Mouse (Mus musculus): ENCODE results near the gene Gm20521. TPM values are rescaled to one million over a fixed set of nuclear protein-coding genes. Genes with fewer than 3 reads are reported as not detected.

The Gm20521 gene
- polyA plus RNA-seq, 1 experiment from 2014 or later = not detected

DNA sequence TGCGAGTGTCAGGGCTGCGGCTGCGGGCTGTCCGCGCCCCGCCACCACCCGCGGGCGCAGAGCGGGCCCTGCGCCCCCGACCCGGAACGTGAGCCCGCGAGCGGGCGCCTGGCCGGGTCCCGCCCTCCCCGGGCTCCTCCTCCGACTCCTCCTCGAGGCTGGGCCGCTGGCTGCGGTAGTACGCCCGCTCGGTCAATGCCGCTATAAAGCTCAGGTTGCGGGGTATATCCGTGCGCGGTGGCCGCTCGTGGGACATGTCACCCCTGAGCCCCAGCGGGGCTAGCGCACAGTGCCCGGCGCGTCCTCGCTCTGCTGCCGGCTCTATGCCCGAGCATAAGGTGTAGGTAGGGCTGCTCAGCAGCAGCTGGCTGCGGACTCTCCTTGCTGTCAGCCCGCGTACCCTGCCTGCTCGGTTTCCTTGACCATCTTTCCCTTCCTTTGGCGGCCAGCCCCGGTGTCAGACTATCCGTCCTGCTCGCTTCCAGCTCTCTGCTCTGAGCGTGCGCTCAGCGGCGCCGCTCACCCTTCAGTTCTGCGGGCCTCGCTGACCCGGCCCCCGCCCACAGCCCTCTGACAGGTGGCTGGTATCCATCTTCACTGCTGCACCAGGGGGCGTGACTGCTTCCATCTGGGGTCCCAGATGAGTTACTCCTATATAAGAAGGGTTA, 6.1 kb upstream of the Gm20521 start, which contains the start of gene Ppp1r3e:
Gene Ppp1r3e, minus strand, starts transcription at position 503 of the 668 bp plus-strand sequence.
- Histone ChIP-seq H3K9me3 (ENCODE audit: control insufficient read depth, low read length) (no peaks in the 10 kb centered on the region), H3K27ac (ENCODE audit: low read depth, low read length) (peak within 1 kb of the TSS; percentile 74), H3K4me3 (ENCODE audit: low read depth, low read length) (peak within 1 kb of the TSS; percentile 67), H3K27me3 (ENCODE audit: control insufficient read depth, insufficient read depth, low read length) (no peaks in the 10 kb centered on the region), H3K4me2 (replicated peaks; ENCODE audit: low read depth, low read length) (peak within 1 kb of the TSS; percentile 99), H3K4me1 (replicated peaks; ENCODE audit: control insufficient read depth, insufficient read depth, low read length) (no peaks in the 10 kb centered on the region; the same call in 1 of the 2 replicates), H3K9ac (ENCODE audit: low read depth, low read length) (peak within 1 kb of the TSS; percentile 84), H3K36me3 (ENCODE audit: control insufficient read depth, insufficient read depth, low read length) (no peaks in the 10 kb centered on the region)
- WGBS = under 1% methylated on average over 49 of the region's 61 CpGs
- peak; percentile 73 for DNase-seq (ENCODE audit: low spot score)
- peak; percentile 77 for ATAC-seq (ENCODE audit: low FRiP score)

DNA sequence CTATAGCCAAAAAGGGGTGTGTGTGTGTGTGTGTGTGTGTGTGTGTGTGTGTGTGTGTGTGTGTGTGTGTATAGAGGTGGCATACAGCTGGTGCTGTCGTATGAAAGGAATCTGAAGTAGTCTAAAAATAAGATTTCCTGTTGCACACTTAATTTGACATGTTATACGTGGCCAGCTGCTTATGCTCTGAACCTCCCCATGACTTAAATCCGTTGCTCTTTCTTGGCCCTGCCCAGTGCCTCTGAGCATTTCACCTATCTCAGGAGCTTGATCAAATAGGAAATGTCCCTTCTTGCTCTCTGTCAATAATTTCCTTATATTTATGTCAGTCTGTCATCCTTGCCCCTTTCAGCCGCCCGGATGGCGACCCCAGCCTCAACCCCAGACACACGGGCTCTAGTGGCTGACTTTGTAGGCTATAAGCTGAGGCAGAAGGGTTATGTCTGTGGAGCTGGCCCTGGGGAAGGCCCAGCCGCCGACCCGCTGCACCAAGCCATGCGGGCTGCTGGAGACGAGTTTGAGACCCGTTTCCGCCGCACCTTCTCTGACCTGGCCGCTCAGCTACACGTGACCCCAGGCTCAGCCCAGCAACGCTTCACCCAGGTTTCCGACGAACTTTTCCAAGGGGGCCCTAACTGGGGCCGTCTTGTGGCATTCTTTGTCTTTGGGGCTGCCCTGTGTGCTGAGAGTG, 926 bp downstream of the Gm20521 start:
- Histone ChIP-seq H3K36me3 (ENCODE audit: control insufficient read depth, insufficient read depth, low read length) (no peaks in the 10 kb centered on the region), H3K27me3 (ENCODE audit: control insufficient read depth, insufficient read depth, low read length) (no peaks in the 10 kb centered on the region), H3K4me3 (ENCODE audit: low read depth, low read length) (peak overlapping the region; percentile 58), H3K4me1 (replicated peaks; ENCODE audit: control insufficient read depth, insufficient read depth, low read length) (0 out of 2 replicates have a peak, but pooled peaks cover 4% of the 10 kb centered on the region), H3K4me2 (replicated peaks; ENCODE audit: low read depth, low read length) (peak overlapping the region; percentile 59), H3K9ac (ENCODE audit: low read depth, low read length) (peak overlapping the region; percentile 74), H3K27ac (ENCODE audit: low read depth, low read length) (peak overlapping the region; percentile 89), H3K9me3 (ENCODE audit: control insufficient read depth, low read length) (no peaks in the 10 kb centered on the region)
- ATAC-seq (ENCODE audit: low FRiP score) = peak; percentile 23
- WGBS = 27% methylated on average over 21 of the region's 21 CpGs
- no peak for DNase-seq (ENCODE audit: low spot score)

GRCm38 (mm10) chr14:54885309-54885708, 2.1 kb downstream of the Gm20521 start:
- no peak overlapping the region for H3K4me2 ChIP-seq (replicated peaks; ENCODE audit: low read depth, low read length)
- no peaks in the 10 kb centered on the region for H3K36me3 ChIP-seq (ENCODE audit: control insufficient read depth, insufficient read depth, low read length)
- H3K9ac ChIP-seq (ENCODE audit: low read depth, low read length) = no peak overlapping the region
- H3K9me3 ChIP-seq (ENCODE audit: control insufficient read depth, low read length) = no peaks in the 10 kb centered on the region
- no peaks in the 10 kb centered on the region for H3K27me3 ChIP-seq (ENCODE audit: control insufficient read depth, insufficient read depth, low read length)
- no peak overlapping the region for H3K4me3 ChIP-seq (ENCODE audit: low read depth, low read length)
- DNase-seq (ENCODE audit: low spot score) (no peak), ATAC-seq (ENCODE audit: low FRiP score) (no peak)
- H3K27ac ChIP-seq (ENCODE audit: low read depth, low read length) = no peak overlapping the region
- WGBS = 95% methylated on average over 11 of the region's 11 CpGs
- 0 out of 2 replicates have a peak, but pooled peaks cover 4% of the 10 kb centered on the region for H3K4me1 ChIP-seq (replicated peaks; ENCODE audit: control insufficient read depth, insufficient read depth, low read length)

GRCm38 (mm10) chr14:54892200-54892599, 9.0 kb downstream of the Gm20521 start, which contains the start of gene Pabpn1:
Pabpn1 (plus strand) TSS chr14:54892500.
- Histone ChIP-seq H3K36me3 (ENCODE audit: control insufficient read depth, insufficient read depth, low read length) (no peaks in the 10 kb centered on the region), H3K4me2 (replicated peaks; ENCODE audit: low read depth, low read length) (peak within 1 kb of the TSS; percentile 35), H3K4me1 (replicated peaks; ENCODE audit: control insufficient read depth, insufficient read depth, low read length) (no peaks in the 10 kb centered on the region; the same call in 1 of the 2 replicates), H3K9ac (ENCODE audit: low read depth, low read length) (peak within 1 kb of the TSS; percentile 20; the same call in 1 of the 2 replicates), H3K9me3 (ENCODE audit: control insufficient read depth, low read length) (no peaks in the 10 kb centered on the region), H3K4me3 (ENCODE audit: low read depth, low read length) (peak within 1 kb of the TSS; percentile 98), H3K27ac (ENCODE audit: low read depth, low read length) (peak within 1 kb of the TSS; percentile 43), H3K27me3 (ENCODE audit: control insufficient read depth, insufficient read depth, low read length) (no peaks in the 10 kb centered on the region)
- ATAC-seq (ENCODE audit: low FRiP score) (no peak), DNase-seq (ENCODE audit: low spot score) (no peak)
- 95% methylated on average over 3 of the region's 3 CpGs for WGBS

DNA sequence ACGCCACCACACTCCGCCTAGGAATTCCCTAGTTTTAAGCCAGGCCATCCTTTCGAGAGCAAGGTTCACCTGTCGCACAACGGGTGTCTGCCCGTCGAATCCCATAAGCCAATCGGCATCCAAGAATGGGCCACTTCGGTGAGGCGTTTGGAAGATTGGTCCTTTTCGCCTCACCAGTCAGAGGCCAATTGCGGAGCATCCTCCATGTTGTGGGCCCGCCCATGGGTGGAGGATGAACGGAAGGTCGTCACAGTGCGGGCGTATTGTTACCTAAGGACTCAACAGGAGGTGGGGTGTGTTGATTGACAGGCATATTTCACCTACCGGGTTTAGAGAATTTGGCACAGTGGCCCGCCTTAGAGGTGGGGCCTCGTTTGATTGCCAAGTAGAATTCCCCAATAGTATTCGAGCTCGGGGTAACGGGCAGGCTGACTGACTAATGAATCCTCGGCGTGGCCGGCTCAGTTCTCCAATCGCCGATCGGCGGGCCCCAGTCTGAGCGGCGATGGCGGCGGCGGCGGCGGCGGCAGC, 10.5 kb downstream of the Gm20521 start:
- under 1% methylated on average over 38 of the region's 38 CpGs for WGBS
- Histone ChIP-seq H3K9ac (ENCODE audit: low read depth, low read length) (peak overlapping the region; percentile 99), H3K36me3 (ENCODE audit: control insufficient read depth, insufficient read depth, low read length) (0 out of 2 replicates have a peak, but pooled peaks cover 3% of the 10 kb centered on the region), H3K9me3 (ENCODE audit: control insufficient read depth, low read length) (no peaks in the 10 kb centered on the region), H3K4me2 (replicated peaks; ENCODE audit: low read depth, low read length) (peak overlapping the region; percentile 35), H3K4me1 (replicated peaks; ENCODE audit: control insufficient read depth, insufficient read depth, low read length) (no peaks in the 10 kb centered on the region; the same call in 1 of the 2 replicates), H3K4me3 (ENCODE audit: low read depth, low read length) (peak overlapping the region; percentile 98), H3K27me3 (ENCODE audit: control insufficient read depth, insufficient read depth, low read length) (no peaks in the 10 kb centered on the region), H3K27ac (ENCODE audit: low read depth, low read length) (peak overlapping the region; percentile 95)
- peak; percentile 99 for ATAC-seq (ENCODE audit: low FRiP score)
- peak; percentile 96 for DNase-seq (ENCODE audit: low spot score)

- H3K27ac ChIP-seq (ENCODE audit: low read depth, low read length) = peak overlapping the region; percentile 95
- H3K4me3 ChIP-seq (ENCODE audit: low read depth, low read length) = peak overlapping the region; percentile 98
- H3K36me3 ChIP-seq (ENCODE audit: control insufficient read depth, insufficient read depth, low read length) = 0 out of 2 replicates have a peak, but pooled peaks cover 3% of the 10 kb centered on the region
- no peaks in the 10 kb centered on the region for H3K27me3 ChIP-seq (ENCODE audit: control insufficient read depth, insufficient read depth, low read length)
- H3K9ac ChIP-seq (ENCODE audit: low read depth, low read length) = peak overlapping the region; percentile 99
- no peaks in the 10 kb centered on the region; the same call in 1 of the 2 replicates for H3K4me1 ChIP-seq (replicated peaks; ENCODE audit: control insufficient read depth, insufficient read depth, low read length)
- no peaks in the 10 kb centered on the region for H3K9me3 ChIP-seq (ENCODE audit: control insufficient read depth, low read length)
- peak; percentile 66 for DNase-seq (ENCODE audit: low spot score)
- peak; percentile 69 for ATAC-seq (ENCODE audit: low FRiP score)
- peak overlapping the region; percentile 69 for H3K4me2 ChIP-seq (replicated peaks; ENCODE audit: low read depth, low read length)
- WGBS = under 1% methylated on average over 39 of the region's 54 CpGs
Observed at GRCm38 (mm10) chr14:54894296-54895151, 11.3 kb downstream of the Gm20521 start.

- no peak overlapping the region for H3K9ac ChIP-seq (ENCODE audit: low read depth, low read length)
- H3K4me2 ChIP-seq (replicated peaks; ENCODE audit: low read depth, low read length) = no peak overlapping the region
- no peaks in the 10 kb centered on the region for H3K9me3 ChIP-seq (ENCODE audit: control insufficient read depth, low read length)
- DNase-seq (ENCODE audit: low spot score) = no peak
- no peaks in the 10 kb centered on the region for H3K27me3 ChIP-seq (ENCODE audit: control insufficient read depth, insufficient read depth, low read length)
- H3K27ac ChIP-seq (ENCODE audit: low read depth, low read length) = no peak overlapping the region
- no peak overlapping the region for H3K4me3 ChIP-seq (ENCODE audit: low read depth, low read length)
- ATAC-seq (ENCODE audit: low FRiP score) = no peak
- WGBS = 72% methylated on average over 2 of the region's 2 CpGs
- 0 out of 2 replicates have a peak, but pooled peaks cover 3% of the 10 kb centered on the region for H3K36me3 ChIP-seq (ENCODE audit: control insufficient read depth, insufficient read depth, low read length)
- H3K4me1 ChIP-seq (replicated peaks; ENCODE audit: control insufficient read depth, insufficient read depth, low read length) = no peaks in the 10 kb centered on the region; the same call in 1 of the 2 replicates
Observed at GRCm38 (mm10) chr14:54897445-54897844, 14.2 kb downstream of the Gm20521 start.

- Histone ChIP-seq H3K9ac (ENCODE audit: low read depth, low read length) (no peak overlapping the region), H3K4me2 (replicated peaks; ENCODE audit: low read depth, low read length) (no peak overlapping the region), H3K9me3 (ENCODE audit: control insufficient read depth, low read length) (no peaks in the 10 kb centered on the region), H3K27ac (ENCODE audit: low read depth, low read length) (no peak overlapping the region), H3K36me3 (ENCODE audit: control insufficient read depth, insufficient read depth, low read length) (0 out of 2 replicates have a peak, but pooled peaks cover 3% of the 10 kb centered on the region), H3K4me3 (ENCODE audit: low read depth, low read length) (no peak overlapping the region), H3K4me1 (replicated peaks; ENCODE audit: control insufficient read depth, insufficient read depth, low read length) (no peaks in the 10 kb centered on the region; the same call in 1 of the 2 replicates), H3K27me3 (ENCODE audit: control insufficient read depth, insufficient read depth, low read length) (no peaks in the 10 kb centered on the region)
- ATAC-seq (ENCODE audit: low FRiP score) (peak; percentile 50; the same call in 1 of the 2 replicates), DNase-seq (ENCODE audit: low spot score) (peak; percentile 86)
- 0% methylated on average over 3 of the region's 3 CpGs for WGBS
Observed at GRCm38 (mm10) chr14:54900383-54900782, 17.1 kb downstream of the Gm20521 start.
